Mouse (Mus musculus) c-Kit-positive CD71-positive TER-119-positive erythroid progenitor cells, embryonic 14.5 days (primary cell): ENCODE results near the gene Enoph1.

Source experiments
- DNase-seq: peaks from one replicate; pipeline ENCODE4 v3.0.0-alpha.2; 2013; ENCODE audit warnings: low spot score

The Enoph1 gene

DNA sequence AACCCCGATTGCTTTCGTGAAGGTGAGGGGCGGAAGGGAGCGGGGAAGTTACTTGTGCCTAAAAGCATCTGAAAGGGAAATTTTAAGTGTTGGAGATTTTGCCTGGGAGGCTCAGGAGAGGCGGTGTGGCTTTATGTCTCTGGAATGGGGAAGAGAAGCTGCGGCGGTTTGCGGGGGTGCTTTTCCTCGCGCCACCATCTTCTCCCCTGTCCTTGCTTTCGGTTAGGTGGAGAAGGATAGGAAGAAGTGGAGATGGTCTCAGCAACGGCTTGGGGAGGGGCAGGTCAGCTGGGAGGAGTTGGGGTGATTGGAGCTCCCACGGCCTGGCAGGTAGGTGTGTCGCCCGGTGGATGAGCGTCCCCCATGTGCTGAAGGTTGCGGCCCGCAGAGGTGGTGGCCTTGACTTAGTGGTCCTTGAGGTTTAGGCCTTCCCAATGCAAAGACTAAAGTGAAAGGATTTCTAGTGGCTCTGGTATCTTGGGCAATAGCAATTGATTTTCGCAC lies 548 bp downstream of the Enoph1 start:
- DNase-seq: peak; percentile 33

DNA sequence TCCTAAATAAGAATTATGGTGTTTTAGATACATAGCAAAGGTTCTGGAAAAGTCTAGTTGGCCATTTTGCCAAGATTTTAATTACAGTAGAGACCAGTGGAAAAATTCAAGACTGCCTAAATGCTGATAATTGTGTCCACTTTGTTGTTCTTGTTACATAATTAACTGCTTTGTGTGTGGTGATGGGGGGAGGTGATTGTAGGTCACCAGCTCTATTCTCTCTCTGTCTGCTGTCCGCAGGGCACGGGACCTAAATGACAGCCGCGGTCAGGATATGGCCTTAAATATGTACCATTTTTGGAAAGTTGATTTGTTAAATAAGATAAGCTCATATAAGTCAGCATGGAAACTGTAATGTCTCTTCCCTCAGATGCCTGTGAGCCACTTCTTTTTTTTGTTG lies 1.5 kb downstream of the Enoph1 start:
- no peak for DNase-seq

DNA sequence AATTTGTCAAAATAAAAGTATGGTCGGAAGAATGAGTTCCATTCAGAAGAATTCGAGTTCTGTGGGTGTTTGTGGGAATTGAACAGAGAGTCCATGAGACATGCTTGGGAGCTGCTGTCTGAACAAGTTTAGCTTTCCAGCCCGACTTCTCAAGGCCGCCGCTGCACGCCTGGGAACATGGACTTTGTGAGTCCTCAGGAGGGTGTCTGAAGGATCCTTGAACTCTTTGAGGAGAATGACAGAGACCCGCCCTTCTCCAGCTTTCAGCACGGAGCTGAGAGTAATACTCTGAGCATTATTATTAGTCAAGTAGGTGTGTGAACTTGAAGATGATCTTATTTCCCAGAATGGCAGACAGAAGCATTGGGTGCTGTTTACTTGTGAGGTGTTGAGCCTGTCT lies 2.7 kb downstream of the Enoph1 start:
- DNase-seq: no peak

DNA sequence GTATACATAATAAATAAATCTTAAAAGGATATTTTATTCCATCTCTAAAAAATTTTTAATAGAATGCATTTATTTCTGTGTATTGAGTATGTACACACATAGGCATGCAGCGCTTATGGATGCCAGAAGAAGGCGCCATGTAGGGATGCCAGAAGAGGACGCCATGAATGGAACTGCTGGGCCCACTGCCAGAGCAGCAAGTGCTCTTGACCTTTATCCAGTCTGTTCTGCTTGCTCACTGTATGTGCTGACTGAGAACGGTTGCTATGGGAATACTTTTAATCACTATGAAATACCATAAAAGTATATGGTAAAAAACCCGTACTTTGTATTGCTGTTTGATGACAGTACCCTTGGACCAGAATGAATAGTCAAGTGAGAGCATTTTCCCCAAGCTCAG lies 3.6 kb downstream of the Enoph1 start:
- DNase-seq: no peak

DNA sequence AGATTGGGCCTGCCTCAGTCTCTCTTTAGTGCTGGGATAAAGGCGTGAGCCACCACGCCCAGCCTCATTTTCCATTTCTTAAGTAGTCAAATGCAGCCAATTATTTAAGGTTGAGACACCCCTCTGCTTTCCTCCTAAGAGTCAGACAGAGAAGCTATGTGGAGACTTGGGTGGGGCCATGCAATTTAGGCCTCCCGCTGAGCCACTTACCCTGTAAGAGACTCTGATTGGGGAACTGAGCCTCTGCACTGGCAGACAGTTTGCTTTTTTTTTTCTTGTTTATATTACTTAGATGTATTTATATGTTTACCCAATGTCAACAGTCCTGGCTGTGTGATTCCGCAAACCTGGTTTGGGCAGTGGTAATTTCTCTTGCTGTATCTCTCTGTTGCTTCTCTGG lies 4.2 kb downstream of the Enoph1 start:
- no peak for DNase-seq

DNA sequence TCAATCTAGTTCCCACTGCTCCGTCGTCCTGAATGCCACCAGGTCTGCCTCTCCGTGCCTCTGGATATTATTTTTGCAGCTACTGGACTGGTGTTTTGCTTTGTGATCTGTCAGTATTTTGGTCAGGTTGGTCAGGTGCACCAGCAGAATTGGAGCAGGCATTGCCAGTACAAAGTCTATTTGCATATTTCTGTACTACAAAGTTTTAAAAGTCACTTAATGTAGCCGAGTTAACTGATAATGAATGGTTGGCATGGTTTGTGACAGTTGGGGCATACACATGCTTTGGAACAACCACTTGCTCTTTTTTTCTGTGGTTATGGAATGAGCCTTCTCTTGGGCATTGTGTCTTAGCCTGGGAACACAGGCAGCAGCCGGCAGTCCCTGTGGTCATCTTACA lies 4.8 kb downstream of the Enoph1 start:
- DNase-seq: no peak

DNA sequence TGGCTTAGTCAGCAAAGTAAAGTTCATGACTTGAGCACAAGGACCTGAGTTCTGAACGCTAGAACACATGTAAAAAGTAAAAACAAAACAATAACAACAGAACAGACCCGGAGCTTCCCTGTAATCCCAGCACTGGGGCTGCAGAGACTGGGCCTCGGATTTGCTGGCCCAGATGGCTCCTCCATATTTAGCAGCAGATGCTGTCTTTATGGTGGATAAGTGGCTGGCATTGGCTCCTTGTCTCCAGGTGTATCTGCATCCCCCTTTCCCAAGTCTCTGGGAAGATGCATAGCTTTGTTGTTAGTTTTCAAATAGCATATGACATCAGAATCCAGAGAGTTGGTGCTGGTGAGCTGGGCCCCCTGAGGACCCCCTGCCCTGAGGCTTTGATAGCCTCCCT lies 6.3 kb downstream of the Enoph1 start:
- DNase-seq: no peak

DNA sequence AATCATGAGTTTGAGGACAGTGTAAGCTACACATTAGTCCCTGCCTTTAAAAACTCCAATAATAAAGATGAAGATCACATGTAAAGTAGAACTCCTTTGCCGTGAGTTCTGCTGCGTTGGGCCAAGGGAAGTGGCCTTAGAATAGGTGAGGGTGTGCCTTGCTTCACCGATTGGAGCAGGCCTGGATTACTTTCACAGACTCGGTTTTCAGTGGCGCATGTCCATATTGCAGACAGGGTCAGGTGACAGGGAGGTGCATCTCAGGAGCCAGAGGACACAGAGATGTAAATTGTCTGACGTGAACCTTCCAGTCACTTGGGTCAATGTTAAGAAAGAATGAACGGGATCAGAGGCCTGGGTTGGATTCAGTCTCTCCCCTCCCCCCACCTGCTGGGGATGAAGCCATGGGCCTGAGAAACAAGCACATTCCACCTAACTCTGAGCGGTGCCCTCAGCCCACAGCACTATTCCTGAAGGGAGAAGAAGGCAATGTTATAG lies 7.4 kb downstream of the Enoph1 start:
- DNase-seq: no peak

DNA sequence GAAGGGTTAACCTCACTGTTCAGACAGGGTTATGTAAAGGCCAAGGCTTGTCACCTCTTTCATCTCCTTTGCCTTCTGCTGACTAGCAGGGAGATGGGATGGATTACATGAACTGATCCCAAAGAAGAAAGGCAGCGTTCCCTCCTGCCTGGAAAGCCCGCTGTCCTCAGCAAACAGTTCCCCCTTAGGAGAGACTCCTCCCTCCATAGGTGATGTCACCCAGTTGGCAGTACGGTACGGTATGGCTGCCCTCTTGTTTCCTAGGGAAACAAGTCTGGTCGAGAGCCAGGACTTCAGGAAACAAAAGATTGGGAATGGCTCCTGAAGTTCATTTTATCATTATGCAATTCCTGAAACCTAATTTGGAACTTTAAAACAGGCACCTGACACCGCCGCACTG lies 8.1 kb downstream of the Enoph1 start:
- DNase-seq: no peak

DNA sequence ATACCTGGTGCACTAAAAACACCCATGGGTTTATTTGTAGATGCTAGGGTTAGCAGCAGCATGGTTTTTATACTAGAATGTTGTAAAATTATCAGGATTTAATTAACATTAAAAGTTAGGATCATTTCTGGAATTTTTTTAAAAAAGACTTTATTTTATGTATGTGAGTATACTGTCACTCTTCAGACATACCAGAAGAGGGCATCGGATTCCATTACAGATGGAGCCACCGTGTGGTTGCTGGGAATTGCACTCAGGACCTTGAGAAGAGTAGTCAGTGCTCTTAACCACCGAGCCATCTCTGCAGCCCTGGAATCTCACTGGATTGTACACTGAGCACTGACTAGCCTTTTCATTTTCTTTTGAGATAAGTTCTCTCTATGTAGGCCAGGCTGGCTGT lies 10.1 kb downstream of the Enoph1 start:
- no peak for DNase-seq

DNA sequence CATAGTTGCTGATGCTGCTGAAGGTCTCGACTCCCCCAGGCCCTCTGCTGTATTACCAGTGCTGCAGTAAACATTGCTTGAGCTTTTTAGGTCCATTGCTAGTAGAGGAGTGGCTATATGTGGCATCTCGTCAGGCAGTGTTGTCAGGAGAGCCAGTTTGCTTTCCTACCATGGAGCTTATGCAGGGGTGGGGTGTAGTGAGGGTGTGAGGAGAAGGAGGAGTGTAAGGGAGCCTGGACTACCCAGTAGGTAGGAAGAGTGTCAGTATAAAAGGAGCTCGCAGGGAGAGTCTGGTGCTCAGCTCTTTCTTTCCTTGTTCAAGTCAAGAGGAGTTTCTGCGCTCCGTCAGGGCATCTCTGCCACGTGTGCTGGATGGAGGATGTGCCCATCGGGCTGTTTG lies 12.9 kb downstream of the Enoph1 start:
- DNase-seq: no peak

DNA sequence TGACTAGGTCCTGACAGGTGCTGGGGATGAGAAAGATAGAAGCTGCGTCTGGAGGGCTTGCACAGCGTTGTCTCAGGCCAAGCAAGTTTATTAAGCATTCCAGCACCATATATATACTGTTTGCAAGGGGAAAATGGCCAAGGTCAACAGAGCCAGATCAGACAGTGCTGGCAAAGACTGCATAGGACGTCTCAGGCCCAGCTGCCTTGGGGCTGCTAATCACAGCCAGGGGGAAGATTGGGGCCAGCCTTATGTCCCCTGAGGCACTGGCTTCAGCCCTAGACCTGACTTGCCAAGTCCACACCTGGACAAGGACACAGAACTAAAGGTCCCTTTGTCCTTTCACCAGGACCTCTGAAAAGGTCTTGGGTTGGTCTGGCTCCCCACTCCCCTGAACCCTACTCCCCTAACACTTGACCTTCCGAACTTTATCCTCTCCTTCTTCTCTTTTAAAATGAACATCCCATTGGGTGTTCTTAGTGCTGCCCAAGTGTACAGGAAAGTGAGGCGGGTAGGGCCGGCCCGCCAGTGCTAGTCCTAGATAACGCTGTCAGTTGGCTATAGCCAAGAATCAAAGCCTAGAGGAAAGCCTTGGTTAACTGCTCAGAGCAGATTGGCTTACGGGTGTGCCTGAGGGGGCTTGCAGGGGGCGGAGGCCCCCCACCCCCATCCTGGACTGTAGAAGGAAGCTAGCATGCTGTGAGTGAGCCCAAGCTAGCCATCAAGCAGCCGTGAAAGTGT lies 15.2 kb downstream of the Enoph1 start:
- DNase-seq: no peak

DNA sequence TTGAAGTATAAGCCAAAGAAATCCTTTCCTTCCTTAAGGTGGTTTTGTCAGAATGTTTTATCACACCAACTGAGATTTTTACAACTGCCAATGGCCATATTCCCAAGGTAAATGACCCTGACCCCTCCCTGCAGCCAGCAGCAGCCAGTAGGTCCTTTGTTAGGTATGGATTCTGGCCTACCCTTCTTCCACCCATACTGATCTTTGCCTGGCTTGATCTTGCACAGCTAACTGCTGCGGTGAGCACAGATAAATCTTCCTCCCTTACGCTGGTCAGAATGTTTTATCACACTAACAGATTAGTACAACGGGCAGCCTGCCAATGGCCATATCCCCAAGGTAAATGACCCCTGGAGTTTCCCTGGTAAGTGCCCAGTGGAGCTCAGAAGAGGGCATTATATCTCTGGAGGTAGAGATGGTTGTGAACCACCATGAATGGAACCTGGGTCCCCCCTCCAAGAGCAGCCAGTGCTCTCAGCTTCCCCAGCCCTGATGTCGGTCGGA lies 16.1 kb downstream of the Enoph1 start:
- DNase-seq: no peak

DNA sequence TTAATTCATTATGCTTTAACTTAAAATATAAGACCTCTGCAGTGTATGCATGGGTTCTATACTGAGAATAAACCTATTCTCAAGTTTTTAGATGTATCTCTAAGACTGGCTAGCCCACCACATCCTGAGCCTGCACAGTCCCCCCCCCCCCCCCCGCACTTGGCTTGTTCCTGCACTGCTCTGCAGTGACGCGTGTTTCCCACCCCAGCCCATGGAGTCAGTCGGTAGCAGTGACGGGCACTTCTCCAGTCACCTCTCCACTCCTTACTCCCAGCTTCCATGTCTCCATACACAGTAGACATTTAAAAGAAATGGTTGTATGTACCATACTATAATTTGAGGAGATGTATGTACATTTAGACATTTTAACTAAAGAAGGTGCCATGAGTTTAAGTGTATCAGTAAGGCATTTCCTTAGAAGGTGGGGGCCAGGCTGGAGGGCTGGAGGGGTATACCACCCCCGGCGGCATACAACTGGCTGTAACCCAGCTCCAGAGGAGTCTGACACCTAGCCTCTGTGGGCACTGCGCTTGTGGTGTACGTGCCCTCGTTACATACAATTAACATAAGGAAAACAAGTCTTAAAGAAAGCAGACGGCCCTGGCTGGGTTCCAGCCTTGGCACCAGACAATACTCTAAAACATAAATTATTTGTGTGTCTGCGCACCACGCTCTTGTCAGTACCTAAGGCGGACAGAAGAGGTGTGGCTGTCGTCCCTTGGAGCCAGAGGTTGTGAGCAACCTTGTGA lies 17.9 kb downstream of the Enoph1 start:
- no peak for DNase-seq

DNA sequence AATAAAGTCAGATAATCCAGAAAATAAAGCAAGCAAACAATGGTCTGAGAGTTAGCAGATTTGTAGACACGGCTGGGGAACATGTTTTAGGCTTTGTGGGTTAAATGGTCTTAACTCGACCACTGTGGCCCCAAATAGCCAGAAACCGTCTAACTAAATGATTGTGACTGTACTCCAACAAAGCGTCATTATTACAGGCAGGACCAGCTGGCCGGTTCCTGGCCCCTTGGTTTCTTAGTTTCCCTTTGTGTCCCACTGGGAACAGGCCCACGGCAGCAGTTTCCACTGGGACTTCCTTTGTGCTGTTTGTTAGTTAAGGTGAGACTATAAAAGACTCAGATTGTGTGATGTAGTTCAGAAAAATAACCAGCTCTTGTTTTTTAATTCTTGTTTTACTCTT lies 18.9 kb downstream of the Enoph1 start:
- DNase-seq: no peak

DNA sequence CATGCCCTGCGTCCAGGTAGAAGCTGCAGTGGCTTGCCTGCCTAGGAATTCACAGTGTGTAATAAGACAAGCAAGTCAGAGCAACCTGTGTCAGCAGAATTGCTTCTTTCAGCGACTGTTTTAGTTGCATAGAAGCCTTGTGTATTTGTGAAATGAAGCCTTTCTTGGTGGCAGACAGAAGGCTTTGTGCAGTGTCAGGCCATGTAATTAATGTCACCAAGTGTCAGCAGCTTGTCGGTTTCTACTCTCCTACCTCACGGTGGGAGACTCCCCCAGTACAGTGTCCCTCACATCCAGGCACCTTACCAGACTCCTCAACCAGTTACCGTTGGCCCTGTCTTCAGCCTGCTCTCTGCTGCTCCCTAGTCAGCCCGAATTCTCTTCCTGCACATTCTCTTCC lies 19.5 kb downstream of the Enoph1 start:
- DNase-seq: no peak

DNA sequence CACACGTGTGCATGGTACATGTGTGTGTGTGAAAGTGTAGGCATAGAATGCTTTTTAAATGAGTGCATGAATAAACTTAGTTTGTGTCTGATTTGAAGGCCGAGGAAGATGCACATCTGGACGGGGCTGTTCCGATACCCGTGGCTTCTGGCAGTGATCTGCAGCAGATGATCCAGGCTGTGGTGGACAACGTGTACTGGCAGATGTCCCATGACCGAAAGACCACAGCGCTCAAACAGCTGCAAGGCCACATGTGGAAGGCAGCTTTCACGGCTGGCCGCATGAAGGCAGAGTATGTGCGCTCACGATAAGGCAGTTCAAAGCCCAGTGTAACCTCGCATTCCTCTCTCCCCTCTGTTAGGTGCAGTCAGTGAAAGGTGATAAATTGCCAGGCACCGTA lies 21.1 kb downstream of the Enoph1 start:
- DNase-seq: no peak

DNA sequence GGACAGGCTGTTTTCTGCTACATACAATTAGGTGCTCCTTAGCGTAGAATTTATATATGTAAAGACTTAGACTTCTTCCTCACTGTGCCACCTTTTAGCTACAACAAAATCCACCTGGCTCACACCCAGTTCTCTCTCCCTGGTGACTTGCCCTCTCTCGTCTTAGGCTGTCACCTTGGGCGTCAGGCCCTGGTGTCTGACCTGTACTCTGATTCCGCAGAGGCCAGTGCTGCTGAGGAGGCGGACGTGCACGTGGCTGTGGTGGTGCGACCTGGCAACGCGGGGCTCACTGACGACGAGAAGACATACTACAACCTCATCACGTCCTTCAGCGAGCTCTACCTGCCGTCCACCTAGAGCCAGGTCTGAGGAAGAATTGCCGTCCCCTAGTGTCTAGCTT lies 27.8 kb downstream of the Enoph1 start:
- DNase-seq: no peak

DNA sequence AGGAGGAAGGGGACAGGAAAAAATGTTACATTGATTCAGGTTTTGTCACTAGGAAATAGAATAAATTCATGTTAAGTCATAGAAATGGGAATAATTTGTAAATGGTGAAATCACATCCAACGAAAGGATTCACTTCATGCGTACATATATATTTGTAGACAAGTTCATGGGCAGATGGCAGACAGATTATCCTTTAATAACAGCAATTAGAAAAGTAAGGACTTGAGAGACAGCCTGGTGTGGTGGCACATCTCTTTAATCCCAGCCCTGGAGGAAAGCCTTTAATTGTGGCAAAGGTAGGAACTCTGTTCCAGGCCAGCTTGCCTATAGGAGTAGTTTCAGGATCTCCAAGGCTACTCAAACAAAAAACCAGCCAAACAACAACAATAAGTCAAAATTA lies 29.7 kb downstream of the Enoph1 start:
- no peak for DNase-seq

DNA sequence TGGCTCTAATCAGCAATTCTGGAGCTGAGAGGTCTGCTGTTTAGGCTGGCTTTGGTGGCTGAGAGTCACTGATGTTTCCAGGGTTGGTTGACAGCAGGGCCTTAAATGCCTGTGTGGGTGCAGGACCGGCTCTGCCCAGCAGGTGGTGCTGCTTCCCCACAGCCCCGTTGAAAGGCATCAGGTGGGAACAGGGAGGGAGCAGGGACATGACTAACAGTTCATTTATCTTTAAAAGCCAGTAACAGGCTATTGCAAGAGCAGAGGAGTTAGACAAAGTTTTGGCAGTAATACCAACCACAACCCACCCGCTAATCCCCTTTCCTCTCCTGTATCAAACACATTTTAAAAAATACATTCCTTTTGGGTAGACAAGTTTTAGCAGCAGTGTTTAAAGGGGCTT lies 30.5 kb downstream of the Enoph1 start:
- DNase-seq: peak; percentile 73

DNA sequence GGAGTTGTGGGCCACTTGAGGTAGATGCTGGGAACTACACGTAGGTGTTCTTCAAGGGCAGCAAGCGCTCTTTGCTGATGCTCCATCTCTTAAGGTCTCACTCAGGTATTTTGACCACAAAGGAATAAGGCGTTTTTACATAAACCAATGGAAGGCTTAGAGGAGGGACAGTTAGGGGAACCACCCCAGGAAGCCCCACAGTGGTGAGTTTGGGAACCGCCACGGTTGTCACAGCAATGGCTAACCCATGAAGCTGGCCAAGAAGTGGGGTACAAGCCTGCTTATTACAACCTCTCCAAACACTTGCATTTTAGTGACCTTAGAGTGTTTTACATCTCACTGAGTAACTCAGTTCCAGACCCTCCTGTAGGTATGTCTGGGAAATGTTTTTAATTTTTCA lies 31.8 kb downstream of the Enoph1 start:
- no peak for DNase-seq

DNA sequence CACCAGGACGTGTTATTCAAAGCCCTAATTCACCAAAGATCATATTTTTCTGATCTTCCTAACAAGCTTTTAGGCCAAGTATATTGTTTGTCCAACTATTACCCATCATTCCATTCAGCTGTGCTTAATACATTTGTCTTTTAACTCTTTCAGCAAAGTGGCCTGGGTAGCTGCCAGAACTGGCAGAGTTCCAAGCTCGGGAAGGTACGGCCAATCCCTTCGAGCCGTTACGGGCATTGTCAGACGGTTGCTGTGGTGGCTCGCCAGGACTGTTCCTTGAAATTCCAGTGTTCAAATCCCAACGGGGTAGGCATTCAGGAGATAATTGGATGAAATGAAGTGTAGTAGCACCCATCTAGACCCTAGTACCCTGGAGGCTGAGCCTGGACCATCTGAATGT lies 32.8 kb downstream of the Enoph1 start:
- no peak for DNase-seq

DNA sequence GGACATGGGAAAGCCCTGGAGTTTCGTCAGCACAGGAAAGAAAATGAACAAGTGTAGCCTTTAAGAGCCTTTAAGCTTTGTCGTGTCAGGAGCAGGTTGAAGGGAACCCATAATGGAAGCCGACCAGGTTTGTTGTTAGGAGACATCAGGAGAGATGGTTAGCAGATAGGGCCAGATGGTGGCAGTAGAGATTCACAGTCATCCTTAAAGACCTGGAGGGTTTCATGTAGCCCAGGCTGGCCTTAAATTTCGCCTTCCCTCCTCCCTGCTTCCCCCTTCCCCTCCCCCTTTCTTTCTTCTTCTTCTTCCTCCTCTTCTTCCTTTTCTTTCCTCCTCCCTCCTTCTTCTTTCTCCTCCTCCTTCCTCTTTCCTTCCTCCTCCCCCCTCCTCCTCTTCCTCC lies 34.8 kb downstream of the Enoph1 start:
- DNase-seq: no peak
